Mouse (Mus musculus) thymus, adult 2 months (tissue): ENCODE measurements around the gene Cxcl12. TPM values are rescaled to one million over a fixed set of nuclear protein-coding genes. Genes with fewer than 3 reads are reported as not detected.

Experiments
- DNase-seq: peaks from one replicate; pipeline ENCODE4 v3.0.0; 2021
- H3K27ac ChIP-seq: fragments of 200-500 bp; 2 replicates; pipeline ENCODE4 v1.5.1; 2012; ENCODE audit warnings: low read length, control low read depth; ENCODE audit not compliant: control insufficient read depth, insufficient read depth
- H3K27me3 ChIP-seq: fragments of 200-500 bp; 2 replicates; pipeline ENCODE4 v1.6.1; 2012; ENCODE audit warnings: mild to moderate bottlenecking, low read length, moderate library complexity, mixed read lengths; ENCODE audit not compliant: control insufficient read depth, insufficient read depth
- H3K36me3 ChIP-seq: fragments of 200-500 bp; 2 replicates; pipeline ENCODE4 v1.6.1; 2012; ENCODE audit warnings: mild to moderate bottlenecking, low read length, moderate library complexity; ENCODE audit not compliant: control insufficient read depth, insufficient read depth
- H3K4me1 ChIP-seq: fragments of 200-500 bp; replicated peaks from 2 replicates; pipeline ENCODE4 v1.6.1; 2012; ENCODE audit warnings: low read length; ENCODE audit not compliant: control insufficient read depth, insufficient read depth
- H3K4me3 ChIP-seq: fragments of 200-500 bp; 2 replicates; pipeline ENCODE4 v1.5.1; 2012; ENCODE audit warnings: mild to moderate bottlenecking, low read length, control low read depth, moderate library complexity; ENCODE audit not compliant: control insufficient read depth, insufficient read depth
- CTCF ChIP-seq: fragments of 200-500 bp; IDR thresholded peaks from 2 replicates; pipeline ENCODE4 v1.5.1; 2012; ENCODE audit warnings: mild to moderate bottlenecking, control low read depth, low read length, moderate library complexity, borderline replicate concordance; ENCODE audit not compliant: control insufficient read depth, poor library complexity, insufficient read depth; ENCODE audit errors: extremely low read depth
- POLR2A ChIP-seq: fragments of 200-500 bp; IDR thresholded peaks from 2 replicates; pipeline ENCODE4 v1.6.1; 2012; ENCODE audit warnings: mild to moderate bottlenecking, low read length, control low read depth, moderate library complexity; ENCODE audit not compliant: control insufficient read depth, poor library complexity, insufficient read depth; ENCODE audit errors: extremely low read depth
- WGBS: fragments of 180-500 bp; shearing (Covaris S2); methylation state at CpG from one replicate; pipeline ENCODE4 v1.1.7; 2018; 5-methylcytosine and 5-hydroxymethylcytosine counted together
- polyA plus RNA-seq: library from polyadenylated mRNA; depleted of rRNA; stranded (reverse); fragments of >200 nt; gene quantifications from 2 replicates; pipeline ENCODE4 v1.2.3, GENCODE M21; 2012

Gene Cxcl12
- polyA plus RNA-seq, 1 experiment: 311 TPM

GRCm38 (mm10) chr6:117192678-117193077 lies 24.3 kb downstream of the Cxcl12 start:
- no peak overlapping the region for H3K4me3 ChIP-seq
- H3K36me3 ChIP-seq: no peaks in the 10 kb centered on the region
- H3K27ac ChIP-seq: no peak overlapping the region
- DNase-seq: no peak
- TF ChIP-seq POLR2A (no peak), CTCF (no peak)
- WGBS: 88% methylated on average over 7 of the region's 7 CpGs
- H3K27me3 ChIP-seq: no peaks in the 10 kb centered on the region
- H3K4me1 ChIP-seq: no peaks in the 10 kb centered on the region

GRCm38 (mm10) chr6:117195270-117195669 lies 26.9 kb downstream of the Cxcl12 start:
- no peak for TF ChIP-seq POLR2A
- no peak for TF ChIP-seq CTCF
- 86% methylated on average over 3 of the region's 3 CpGs for WGBS
- DNase-seq: no peak
- Histone ChIP-seq H3K27me3 (no peaks in the 10 kb centered on the region), H3K27ac (no peak overlapping the region), H3K36me3 (no peaks in the 10 kb centered on the region), H3K4me3 (no peak overlapping the region), H3K4me1 (no peaks in the 10 kb centered on the region)

GRCm38 (mm10) chr6:117198871-117199270 lies 30.5 kb downstream of the Cxcl12 start:
- WGBS: 90% methylated on average over 4 of the region's 4 CpGs
- Histone ChIP-seq H3K36me3 (no peaks in the 10 kb centered on the region), H3K4me3 (no peak overlapping the region), H3K27me3 (no peaks in the 10 kb centered on the region), H3K4me1 (no peaks in the 10 kb centered on the region), H3K27ac (no peak overlapping the region)
- no peak for DNase-seq
- TF ChIP-seq POLR2A: no peak
- no peak for TF ChIP-seq CTCF

- Histone ChIP-seq H3K36me3 (no peaks in the 10 kb centered on the region), H3K4me3 (no peak overlapping the region), H3K27me3 (no peaks in the 10 kb centered on the region), H3K4me1 (no peaks in the 10 kb centered on the region), H3K27ac (no peak overlapping the region)
- DNase-seq: no peak
- TF ChIP-seq POLR2A (no peak), CTCF (no peak)
- 49% methylated on average over 2 of the region's 2 CpGs for WGBS
Observed at GRCm38 (mm10) chr6:117199718-117200117, 31.4 kb downstream of the Cxcl12 start.

- no peaks in the 10 kb centered on the region for H3K27me3 ChIP-seq
- no peaks in the 10 kb centered on the region for H3K36me3 ChIP-seq
- H3K4me3 ChIP-seq: no peak overlapping the region
- H3K27ac ChIP-seq: no peak overlapping the region
- no peak for DNase-seq
- WGBS: 32% methylated on average over 5 of the region's 5 CpGs
- TF ChIP-seq POLR2A (no peak), CTCF (no peak)
- H3K4me1 ChIP-seq: no peaks in the 10 kb centered on the region
Observed at GRCm38 (mm10) chr6:117200916-117201315, 32.6 kb downstream of the Cxcl12 start.

DNA sequence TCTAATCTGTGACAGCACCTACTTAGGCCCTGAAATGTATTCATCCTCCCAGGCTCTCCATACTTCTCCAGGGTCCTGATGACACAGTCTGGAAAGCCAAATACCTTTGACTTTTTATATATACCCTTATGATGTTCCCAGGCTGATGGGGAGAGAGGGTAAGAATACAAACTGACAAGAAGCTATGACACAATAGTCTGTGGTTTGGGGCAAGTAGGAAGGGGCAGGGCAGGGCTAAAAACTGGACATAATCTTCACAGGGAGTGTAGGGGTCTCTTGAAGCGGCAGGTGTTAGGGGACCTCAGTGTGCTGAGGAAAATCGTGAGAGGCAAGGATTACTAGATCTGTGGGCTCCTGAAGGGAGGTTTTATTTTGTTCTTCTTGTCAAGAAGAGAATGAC lies 33.1 kb downstream of the Cxcl12 start:
- DNase-seq: no peak
- Histone ChIP-seq H3K27ac (no peak overlapping the region), H3K4me1 (no peaks in the 10 kb centered on the region), H3K36me3 (no peaks in the 10 kb centered on the region), H3K4me3 (no peak overlapping the region), H3K27me3 (no peaks in the 10 kb centered on the region)
- 96% methylated on average over 2 of the region's 2 CpGs for WGBS
- no peak for TF ChIP-seq POLR2A
- no peak for TF ChIP-seq CTCF

- Histone ChIP-seq H3K36me3 (no peaks in the 10 kb centered on the region), H3K4me1 (no peaks in the 10 kb centered on the region), H3K27ac (no peak overlapping the region), H3K4me3 (no peak overlapping the region), H3K27me3 (no peaks in the 10 kb centered on the region)
- DNase-seq: no peak
- WGBS: 88% methylated on average over 8 of the region's 8 CpGs
- TF ChIP-seq POLR2A: no peak
- no peak for TF ChIP-seq CTCF
Observed at GRCm38 (mm10) chr6:117201859-117202258, 33.5 kb downstream of the Cxcl12 start.
